Mouse (Mus musculus) myocyte (in vitro differentiated cells): ENCODE data around the gene Bbs1. TPM values are rescaled to one million over a fixed set of nuclear protein-coding genes. Genes with fewer than 3 reads are reported as not detected.
A peak's percentile ranks its signal among the peaks of the same experiment; 100 is the strongest.
"Not testable (repeated sequence)": the region's sequence is repeated elsewhere in the genome, so short reads cannot be mapped to it uniquely, and the experiment has no call there.

Source experiments
- H3K27me3 ChIP-seq: one replicate; pipeline ENCODE4 v1.6.1; 2011; ENCODE audit not compliant: control insufficient read depth, insufficient read depth, insufficient read length
- H3K36me3 ChIP-seq: one replicate; pipeline ENCODE4 v1.6.1; 2011; ENCODE audit not compliant: control insufficient read depth, insufficient read depth
- H3K4me2 ChIP-seq: one replicate; pipeline ENCODE4 v1.6.1; 2011; ENCODE audit warnings: low read depth, control low read depth
- H3K4me3 ChIP-seq: one replicate; pipeline ENCODE4 v1.5.1; 2011; ENCODE audit warnings: mild to moderate bottlenecking, control low read depth, moderate library complexity
- H3K79me2 ChIP-seq: one replicate; pipeline ENCODE4 v1.6.1; 2011; ENCODE audit not compliant: control insufficient read depth, insufficient read depth
- H3ac ChIP-seq: one replicate; pipeline ENCODE4 v1.6.1; 2011; ENCODE audit not compliant: control insufficient read depth, insufficient read length
- CEBPB ChIP-seq: IDR thresholded peaks from 2 replicates; pipeline ENCODE4 v1.6.1; 2011; ENCODE audit warnings: mild to moderate bottlenecking, moderate library complexity; ENCODE audit not compliant: poor library complexity, insufficient read depth, severe bottlenecking
- E2F4 ChIP-seq: IDR thresholded peaks from one replicate; pipeline ENCODE4 v1.6.1; 2011; ENCODE audit warnings: mild to moderate bottlenecking, control low read depth, moderate library complexity; ENCODE audit not compliant: insufficient read depth
- MAX ChIP-seq: IDR thresholded peaks from one replicate; pipeline ENCODE4 v1.6.1; 2011; ENCODE audit warnings: low read depth, mild to moderate bottlenecking, control low read depth
- MYOD1 ChIP-seq, 3 experiments: IDR thresholded peaks; one replicate each; pipeline ENCODE4 v1.6.1; 2011; ENCODE audit warnings: control low read depth in 2 of 3, low read depth in 2 of 3, mild to moderate bottlenecking in 2 of 3, moderate library complexity in 1 of 3; ENCODE audit not compliant: insufficient read length in 2 of 3, control insufficient read depth in 1 of 3
- MYOG ChIP-seq, 3 experiments: IDR thresholded peaks; one replicate each; pipeline ENCODE4 v1.6.1; 2011; ENCODE audit warnings: control low read depth in 2 of 3, low read depth in 2 of 3, mild to moderate bottlenecking in 2 of 3; ENCODE audit not compliant: insufficient read length in 2 of 3, control insufficient read depth in 1 of 3, insufficient read depth in 1 of 3
- POLR2A ChIP-seq: IDR thresholded peaks from one replicate; pipeline ENCODE4 v1.6.1; 2011; ENCODE audit warnings: low read depth, mild to moderate bottlenecking, control low read depth, moderate library complexity; ENCODE audit not compliant: insufficient read length
- POLR2AphosphoS2 ChIP-seq: IDR thresholded peaks from one replicate; pipeline ENCODE4 v1.6.1; 2011; ENCODE audit warnings: low read depth, control low read depth; ENCODE audit not compliant: insufficient read length
- REST ChIP-seq: IDR thresholded peaks from one replicate; pipeline ENCODE4 v1.6.1; 2011; ENCODE audit warnings: mild to moderate bottlenecking, control low read depth, moderate library complexity; ENCODE audit not compliant: insufficient read depth, insufficient read length
- SRF ChIP-seq: IDR thresholded peaks from one replicate; pipeline ENCODE4 v1.6.1; 2011; ENCODE audit warnings: low read depth; ENCODE audit not compliant: control insufficient read depth, insufficient read length
- TCF12 ChIP-seq: IDR thresholded peaks from one replicate; pipeline ENCODE4 v1.6.1; 2011; ENCODE audit warnings: mild to moderate bottlenecking, control low read depth; ENCODE audit not compliant: poor library complexity, insufficient read depth, severe bottlenecking
- TCF3 ChIP-seq: IDR thresholded peaks from one replicate; pipeline ENCODE4 v1.6.1; 2011; ENCODE audit warnings: low read depth, control low read depth; ENCODE audit not compliant: insufficient read length
- USF1 ChIP-seq: IDR thresholded peaks from one replicate; pipeline ENCODE4 v1.6.1; 2011; ENCODE audit warnings: low read depth, mild to moderate bottlenecking, control low read depth, moderate library complexity
- polyA plus RNA-seq: library from polyadenylated mRNA; unstranded; fragments of >200 nt; fragmentation: generic; extraction: Trizol; gene quantifications from one replicate; pipeline ENCODE4 v1.2.1, GENCODE M21; 2012; ENCODE audit warnings: missing spikeins

The Bbs1 gene
- polyA plus RNA-seq, 1 experiment: 3.6 TPM

DNA sequence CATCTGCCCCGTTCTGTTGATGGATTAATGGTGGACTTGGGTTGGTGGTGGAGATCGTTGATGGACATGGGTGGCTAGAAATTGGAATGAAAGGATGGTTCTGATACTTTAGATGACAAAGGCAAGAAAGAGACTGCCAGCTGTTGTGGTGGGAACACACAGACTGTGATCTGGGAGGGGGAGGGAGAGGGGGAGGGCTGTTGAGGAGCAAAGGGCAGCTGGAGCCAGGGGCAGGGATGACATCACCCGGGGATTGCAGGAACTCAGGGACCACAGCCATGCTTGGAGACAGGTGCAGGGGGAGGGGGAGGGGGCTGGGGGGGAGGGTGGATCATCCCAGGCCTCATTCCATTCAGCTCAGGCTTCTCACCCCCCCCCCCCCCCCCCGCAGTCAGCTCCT, 30.2 kb downstream of the Bbs1 start:
- H3K4me3 ChIP-seq: peak overlapping the region; percentile 43
- peaks cover 8% of the 10 kb centered on the region for H3K79me2 ChIP-seq
- H3K36me3 ChIP-seq: no peaks in the 10 kb centered on the region
- H3ac ChIP-seq: no peak overlapping the region
- TF ChIP-seq SRF: no peak
- TF ChIP-seq CEBPB: no peak
- TF ChIP-seq REST: no peak
- TF ChIP-seq TCF12: peak; percentile 66
- no peak for TF ChIP-seq POLR2A
- TF ChIP-seq TCF3: peak; percentile 73
- peak; percentile 61 to 94 (median 87) for TF ChIP-seq MYOD1 (IDR thresholded peaks at IDR 0.05; ENCODE audit: control insufficient read depth in 1 of 3, insufficient read length in 2 of 3, low read depth in 2 of 3)
- TF ChIP-seq POLR2AphosphoS2: no peak
- no peak for TF ChIP-seq E2F4
- TF ChIP-seq USF1: no peak
- no peak for TF ChIP-seq MAX
- TF ChIP-seq MYOG (IDR thresholded peaks at IDR 0.05; ENCODE audit: control insufficient read depth in 1 of 3, insufficient read depth in 1 of 3, insufficient read length in 2 of 3, low read depth in 2 of 3): peak; percentile 86 to 96 (median 89)
- H3K4me2 ChIP-seq: peak overlapping the region; percentile 96
- H3K27me3 ChIP-seq: no peaks in the 10 kb centered on the region

DNA sequence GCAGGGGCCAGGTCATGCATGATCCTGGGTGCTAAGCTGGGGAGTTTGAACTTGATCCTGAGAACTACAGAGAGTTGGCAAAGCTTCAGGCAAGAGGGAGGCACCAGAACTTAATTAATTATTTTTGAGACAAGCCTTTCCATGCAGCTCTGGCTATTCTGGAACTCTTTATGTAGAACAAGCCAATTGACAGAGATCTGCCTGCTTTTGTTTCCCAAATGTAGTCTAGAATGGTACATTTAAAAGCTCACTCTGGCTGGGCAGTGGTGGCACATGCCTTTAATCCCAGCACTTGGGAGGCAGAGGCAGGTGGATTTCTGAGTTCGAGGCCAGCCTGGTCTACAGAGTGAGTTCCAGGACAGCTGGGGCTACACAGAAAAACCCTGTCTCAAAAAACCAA, 31.8 kb downstream of the Bbs1 start:
- not testable (repeated sequence) for H3K36me3 ChIP-seq, H3K27me3 ChIP-seq, H3K79me2 ChIP-seq, H3ac ChIP-seq, H3K4me3 ChIP-seq
- peak overlapping the region; percentile 18 for H3K4me2 ChIP-seq

DNA sequence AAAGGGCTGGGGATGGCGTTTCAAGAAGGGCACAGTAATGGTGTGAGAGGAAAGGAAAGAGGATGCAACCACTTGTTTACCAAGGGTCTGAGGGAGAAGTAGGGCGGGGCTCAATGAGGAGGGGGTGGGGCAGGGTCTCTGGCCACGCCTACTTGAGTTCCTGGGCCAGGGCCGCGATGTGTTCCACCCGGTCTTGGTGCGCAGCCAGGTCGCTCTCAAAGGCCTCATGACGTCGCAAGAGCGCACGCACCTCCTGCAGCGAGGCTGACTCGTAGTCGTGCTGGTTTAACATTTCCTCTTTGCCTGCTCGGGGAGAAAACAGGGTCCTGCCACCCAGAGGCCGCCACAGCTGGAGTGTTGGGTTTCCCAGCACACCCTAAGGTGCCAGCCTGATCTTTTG, 41.3 kb downstream of the Bbs1 start:
- Histone ChIP-seq H3K79me2 (no peaks in the 10 kb centered on the region), H3K27me3 (no peaks in the 10 kb centered on the region), H3K4me2 (no peak overlapping the region), H3K36me3 (no peaks in the 10 kb centered on the region), H3ac (no peak overlapping the region), H3K4me3 (no peak overlapping the region)
- TF ChIP-seq POLR2AphosphoS2 (peak; percentile 73), MYOG (IDR thresholded peaks at IDR 0.05; ENCODE audit: control insufficient read depth in 1 of 3, insufficient read depth in 1 of 3, insufficient read length in 2 of 3, low read depth in 2 of 3) (no peak), MYOD1 (IDR thresholded peaks at IDR 0.05; ENCODE audit: control insufficient read depth in 1 of 3, insufficient read length in 2 of 3, low read depth in 2 of 3) (no peak)

DNA sequence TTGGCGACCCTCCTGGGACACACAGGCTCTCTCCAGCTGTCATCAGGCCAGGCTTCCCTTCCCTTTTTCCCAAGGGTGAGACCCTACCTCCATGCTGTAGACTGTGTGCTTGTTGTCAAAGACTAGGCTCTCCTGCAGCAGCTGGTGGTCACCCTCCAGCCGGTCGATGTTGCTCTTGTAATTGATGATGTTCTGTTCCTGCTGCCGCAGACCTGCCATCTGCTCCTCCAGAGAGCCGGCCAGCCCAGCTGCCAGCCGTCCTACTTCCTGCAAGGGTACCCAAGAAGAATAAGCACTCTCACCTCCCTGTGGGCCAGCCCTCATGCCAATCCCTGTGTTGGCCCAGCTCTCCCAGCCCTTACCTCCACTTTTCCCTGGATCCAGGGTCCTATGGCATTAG, 43.4 kb downstream of the Bbs1 start:
- Histone ChIP-seq H3K4me2 (no peak overlapping the region), H3K4me3 (no peak overlapping the region), H3ac (no peak overlapping the region), H3K79me2 (no peaks in the 10 kb centered on the region), H3K27me3 (no peaks in the 10 kb centered on the region), H3K36me3 (no peaks in the 10 kb centered on the region)
- no peak for TF ChIP-seq REST
- no peak for TF ChIP-seq POLR2A
- no peak for TF ChIP-seq MYOD1 (IDR thresholded peaks at IDR 0.05; ENCODE audit: control insufficient read depth in 1 of 3, insufficient read length in 2 of 3, low read depth in 2 of 3)
- TF ChIP-seq TCF12: no peak
- no peak for TF ChIP-seq MAX
- TF ChIP-seq E2F4: no peak
- TF ChIP-seq USF1: no peak
- no peak for TF ChIP-seq TCF3
- TF ChIP-seq SRF: no peak
- TF ChIP-seq CEBPB: no peak
- no peak for TF ChIP-seq MYOG (IDR thresholded peaks at IDR 0.05; ENCODE audit: control insufficient read depth in 1 of 3, insufficient read depth in 1 of 3, insufficient read length in 2 of 3, low read depth in 2 of 3)
- TF ChIP-seq POLR2AphosphoS2: no peak

DNA sequence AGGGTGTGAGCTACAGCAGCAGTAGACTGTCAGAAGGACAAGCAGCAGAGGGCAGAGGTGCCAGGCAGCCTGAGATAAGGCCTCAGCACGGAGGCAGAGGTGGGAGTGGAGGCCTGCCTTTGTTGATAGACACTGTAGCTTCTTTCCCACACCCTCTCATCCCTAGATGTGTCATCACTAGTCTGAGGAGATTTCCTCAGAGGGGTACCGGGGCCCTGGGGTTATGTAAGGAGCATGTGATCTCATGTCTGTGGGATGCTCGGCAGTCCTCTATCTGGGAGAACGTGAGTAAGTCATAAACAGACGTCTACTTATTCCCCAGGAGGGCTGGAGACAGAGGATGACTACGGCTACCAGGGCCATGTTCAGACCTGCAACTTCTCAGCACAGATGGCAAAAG, 47.3 kb downstream of the Bbs1 start:
- Histone ChIP-seq H3K27me3 (peaks cover 16% of the 10 kb centered on the region), H3K79me2 (no peaks in the 10 kb centered on the region), H3K4me2 (no peak overlapping the region), H3K36me3 (no peaks in the 10 kb centered on the region), H3ac (no peak overlapping the region), H3K4me3 (no peak overlapping the region)
- TF ChIP-seq POLR2A: no peak
- TF ChIP-seq TCF3: no peak
- no peak for TF ChIP-seq MAX
- peak; percentile 2 for TF ChIP-seq USF1
- no peak for TF ChIP-seq REST
- TF ChIP-seq TCF12: no peak
- no peak for TF ChIP-seq POLR2AphosphoS2
- no peak for TF ChIP-seq E2F4

DNA sequence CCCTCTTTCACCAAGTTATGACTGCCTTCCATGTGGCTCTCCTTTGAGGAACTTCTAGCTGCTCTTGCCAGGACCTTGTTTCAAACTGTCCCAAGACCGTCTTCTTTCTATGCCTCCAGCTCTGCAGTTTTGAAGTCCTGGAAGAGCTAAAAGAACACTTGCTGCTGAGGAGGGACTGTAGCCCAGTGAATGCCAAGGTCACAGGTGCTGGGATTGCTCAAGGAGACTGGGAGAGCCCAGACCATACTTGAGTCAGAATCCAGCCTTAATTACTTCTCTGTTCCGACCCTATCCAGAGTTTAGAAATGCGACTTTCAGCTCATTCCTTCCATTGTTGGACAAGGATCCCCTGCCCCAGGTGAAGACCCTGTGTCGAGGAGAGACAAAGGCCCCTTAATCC, 50.5 kb downstream of the Bbs1 start:
- TF ChIP-seq TCF3: no peak
- TF ChIP-seq MYOG (IDR thresholded peaks at IDR 0.05; ENCODE audit: control insufficient read depth in 1 of 3, insufficient read depth in 1 of 3, insufficient read length in 2 of 3, low read depth in 2 of 3): no peak
- TF ChIP-seq USF1: no peak
- TF ChIP-seq CEBPB: no peak
- TF ChIP-seq POLR2AphosphoS2: no peak
- no peak for TF ChIP-seq POLR2A
- Histone ChIP-seq H3K36me3 (no peaks in the 10 kb centered on the region), H3K4me3 (no peak overlapping the region), H3K4me2 (no peak overlapping the region), H3K27me3 (peaks cover 24% of the 10 kb centered on the region), H3K79me2 (no peaks in the 10 kb centered on the region), H3ac (no peak overlapping the region)
